Mouse (Mus musculus) ES-Bruce4 (cell line): ENCODE results near the gene Zbtb6. TPM values are rescaled to one million over a fixed set of nuclear protein-coding genes. Genes with fewer than 3 reads are reported as not detected.

ENCODE experiments used
- H3K27ac ChIP-seq: 2 replicates; pipeline ENCODE4 v1.5.1; 2012; ENCODE audit warnings: low read length, inconsistent platforms; ENCODE audit not compliant: insufficient read depth
- H3K27me3 ChIP-seq: 2 replicates; pipeline ENCODE4 v1.6.1; 2012; ENCODE audit warnings: mild to moderate bottlenecking, low read length, inconsistent platforms; ENCODE audit not compliant: control insufficient read depth, poor library complexity, insufficient read depth, severe bottlenecking
- H3K36me3 ChIP-seq: 2 replicates; pipeline ENCODE4 v1.6.1; 2012; ENCODE audit warnings: inconsistent platforms, mild to moderate bottlenecking, low read length, moderate library complexity; ENCODE audit not compliant: control insufficient read depth, poor library complexity, insufficient read depth, severe bottlenecking
- H3K4me1 ChIP-seq: one replicate; pipeline ENCODE4 v1.8.1; 2011; ENCODE audit warnings: low read length; ENCODE audit not compliant: control insufficient read depth, insufficient read depth
- H3K4me3 ChIP-seq: 2 replicates; pipeline ENCODE4 v1.5.1; 2011; ENCODE audit warnings: low read depth, mild to moderate bottlenecking, low read length
- H3K9ac ChIP-seq: 2 replicates; pipeline ENCODE4 v1.6.1; 2012; ENCODE audit warnings: low read depth, mild to moderate bottlenecking, inconsistent platforms; ENCODE audit not compliant: poor library complexity, severe bottlenecking
- H3K9me3 ChIP-seq: replicated peaks from 2 replicates; pipeline ENCODE4 v1.6.1; 2012; ENCODE audit warnings: mild to moderate bottlenecking, low read length, inconsistent platforms; ENCODE audit not compliant: control insufficient read depth, poor library complexity, insufficient read depth, severe bottlenecking
- CTCF ChIP-seq: IDR thresholded peaks from one replicate; pipeline ENCODE4 v1.8.1; 2011; ENCODE audit warnings: low read depth, low read length
- EP300 ChIP-seq: IDR thresholded peaks from 2 replicates; pipeline ENCODE4 v1.6.1; 2011; ENCODE audit warnings: low read depth, low read length; ENCODE audit not compliant: insufficient read depth
- POLR2A ChIP-seq: IDR thresholded peaks from one replicate; pipeline ENCODE4 v1.8.1; 2011; ENCODE audit warnings: low read length; ENCODE audit not compliant: insufficient read depth
- polyA plus RNA-seq: library from polyadenylated mRNA; stranded (reverse); fragments of >200 nt; gene quantifications from 2 replicates; pipeline ENCODE4 v1.2.4, GENCODE M21; 2011; ENCODE audit warnings: low read depth; ENCODE audit not compliant: missing spikeins, insufficient read depth, insufficient read length

The Zbtb6 gene
- polyA plus RNA-seq = 13.8 and 15.1 TPM in 2 replicates

GRCm38 (mm10) chr2:37442611-37443591 lies at the start of gene Zbtb6, which contains the start of the genes Zbtb26 and Rabgap1:
Zbtb6 (minus strand) TSS chr2:37443171.
Zbtb26 (minus strand) TSS chr2:37443135.
Rabgap1 (plus strand) TSS chr2:37443279.
- H3K9ac ChIP-seq = peak within 1 kb of the TSS; percentile 94
- peaks cover 2% of the 10 kb centered on the region for H3K4me1 ChIP-seq
- peak within 1 kb of the TSS; percentile 75 for H3K27ac ChIP-seq
- H3K9me3 ChIP-seq = no peaks in the 10 kb centered on the region
- 0 out of 2 replicates have a peak, but pooled peaks have one; percentile 37 for TF ChIP-seq EP300
- no peak for TF ChIP-seq CTCF
- 0 out of 2 replicates have a peak, but pooled peaks cover 3% of the 10 kb centered on the region for H3K36me3 ChIP-seq
- peak within 1 kb of the TSS; percentile 90 for H3K4me3 ChIP-seq
- no peaks in the 10 kb centered on the region for H3K27me3 ChIP-seq

GRCm38 (mm10) chr2:37488956-37489355 lies 46.0 kb upstream of the Zbtb6 start:
- Histone ChIP-seq H3K27me3 (no peaks in the 10 kb centered on the region), H3K9me3 (no peaks in the 10 kb centered on the region), H3K4me3 (no peak overlapping the region), H3K36me3 (peaks cover 42% of the 10 kb centered on the region), H3K27ac (no peak overlapping the region), H3K9ac (no peak overlapping the region), H3K4me1 (no peaks in the 10 kb centered on the region)
- TF ChIP-seq EP300 (no peak), CTCF (no peak), POLR2A (no peak)

- no peaks in the 10 kb centered on the region for H3K4me1 ChIP-seq
- no peaks in the 10 kb centered on the region for H3K27me3 ChIP-seq
- H3K9me3 ChIP-seq = no peaks in the 10 kb centered on the region
- no peak overlapping the region for H3K9ac ChIP-seq
- H3K36me3 ChIP-seq = peaks cover 41% of the 10 kb centered on the region
- no peak overlapping the region for H3K4me3 ChIP-seq
- TF ChIP-seq CTCF (no peak), EP300 (no peak), POLR2A (no peak)
- no peak overlapping the region for H3K27ac ChIP-seq
These were observed 43.4 kb upstream of the Zbtb6 start for GRCm38 (mm10) chr2:37486408-37486807.

- no peaks in the 10 kb centered on the region for H3K4me1 ChIP-seq
- peaks cover 39% of the 10 kb centered on the region for H3K36me3 ChIP-seq
- H3K9ac ChIP-seq = no peak overlapping the region
- no peaks in the 10 kb centered on the region for H3K9me3 ChIP-seq
- no peak overlapping the region for H3K27ac ChIP-seq
- TF ChIP-seq EP300 (no peak), POLR2A (no peak), CTCF (no peak)
- no peak overlapping the region for H3K4me3 ChIP-seq
- no peaks in the 10 kb centered on the region for H3K27me3 ChIP-seq
These were observed 42.4 kb upstream of the Zbtb6 start for GRCm38 (mm10) chr2:37485370-37485769.

GRCm38 (mm10) chr2:37484165-37484564 lies 41.2 kb upstream of the Zbtb6 start:
- H3K36me3 ChIP-seq = peaks cover 29% of the 10 kb centered on the region

GRCm38 (mm10) chr2:37480039-37480438 lies 37.1 kb upstream of the Zbtb6 start:
- Histone ChIP-seq H3K4me1 (no peaks in the 10 kb centered on the region), H3K27me3 (no peaks in the 10 kb centered on the region), H3K9me3 (no peaks in the 10 kb centered on the region; the same call in none of the 2 replicates), H3K36me3 (peaks cover 25% of the 10 kb centered on the region), H3K27ac (no peak overlapping the region), H3K9ac (no peak overlapping the region), H3K4me3 (no peak overlapping the region)
- no peak for TF ChIP-seq EP300
- TF ChIP-seq CTCF = no peak
- TF ChIP-seq POLR2A = no peak

More at GRCm38 (mm10) chr2:37484165-37484564, 41.2 kb upstream of the Zbtb6 start:
- no peaks in the 10 kb centered on the region for H3K4me1 ChIP-seq
- no peak overlapping the region for H3K9ac ChIP-seq
- TF ChIP-seq CTCF = no peak
- H3K27me3 ChIP-seq = no peaks in the 10 kb centered on the region
- no peak overlapping the region for H3K4me3 ChIP-seq
- H3K27ac ChIP-seq = no peak overlapping the region
- H3K9me3 ChIP-seq = no peaks in the 10 kb centered on the region
